20 mouse cellular contexts compared by ENCODE assay signal in genomic region chr9:61954707-61955106, GRCm38 (mm10).
"Had no signal": no experiment of that assay in that cellular context is flagged by ENCODE, and none has a peak within 500 bp of the region (broad histone marks: within the 10 kb centered on the region; RNA-seq: fewer than 3 reads in every experiment).

No protein-coding gene starts in this region.

- H3K4me1 ChIP-seq: limb, embryonic 12.5 days; limb, embryonic 15.5 days; megakaryocyte, embryonic 14.5 days; stomach, embryonic 15.5 days had no signal

- H3K27me3 ChIP-seq: intestine, embryonic 15.5 days; kidney, embryonic 15.5 days; limb, embryonic 12.5 days; limb, embryonic 15.5 days; midbrain, embryonic 13.5 days; neural tube, embryonic 13.5 days; stomach, embryonic 15.5 days had no signal

- H3K9ac ChIP-seq: intestine, embryonic 15.5 days; kidney, embryonic 15.5 days; limb, embryonic 12.5 days; limb, embryonic 15.5 days; liver, embryonic 14.5 days; midbrain, embryonic 13.5 days; neural tube, embryonic 13.5 days; stomach, embryonic 15.5 days had no signal

- H3K4me3 ChIP-seq: intestine, embryonic 15.5 days; kidney, embryonic 15.5 days; limb, embryonic 12.5 days; limb, embryonic 15.5 days; megakaryocyte, embryonic 14.5 days; midbrain, embryonic 10.5 days; midbrain, embryonic 13.5 days; myocyte; neural tube, embryonic 13.5 days; stomach, embryonic 15.5 days had no signal

- H3K27ac ChIP-seq: intestine, embryonic 15.5 days; kidney, embryonic 15.5 days; limb, embryonic 12.5 days; limb, embryonic 15.5 days; liver, embryonic 14.5 days; midbrain, embryonic 10.5 days; midbrain, embryonic 13.5 days; neural tube, embryonic 13.5 days; stomach, embryonic 15.5 days had no signal

- DNase-seq: kidney, adult 11 months; kidney, adult 8-10 months; kidney, postnatal 10 days; kidney, postnatal 36 days; left cerebral cortex, postnatal 4 days; lung, adult 18-20 months; lung, postnatal 4 days; thymus, postnatal 36 days had no signal

- H3K36me3 ChIP-seq: intestine, embryonic 15.5 days; limb, embryonic 12.5 days; limb, embryonic 15.5 days; midbrain, embryonic 10.5 days; midbrain, embryonic 13.5 days; neural tube, embryonic 13.5 days; stomach, embryonic 15.5 days had no signal

- H3K4me2 ChIP-seq: intestine, embryonic 15.5 days; kidney, embryonic 15.5 days; limb, embryonic 12.5 days; limb, embryonic 15.5 days; midbrain, embryonic 13.5 days; neural tube, embryonic 13.5 days; stomach, embryonic 15.5 days had no signal

- ATAC-seq: intestine, embryonic 15.5 days; midbrain, embryonic 13.5 days; midbrain, embryonic 16.5 days had no signal

- H3K9me3 ChIP-seq: intestine, embryonic 15.5 days; kidney, embryonic 15.5 days; limb, embryonic 12.5 days; limb, embryonic 15.5 days; megakaryocyte, embryonic 14.5 days; midbrain, embryonic 10.5 days; midbrain, embryonic 13.5 days; neural tube, embryonic 13.5 days; stomach, embryonic 15.5 days had no signal
